Mouse (Mus musculus) C2C12 (cell line): Measurements from ENCODE around the gene Naa16. TPM values are rescaled to one million over a fixed set of nuclear protein-coding genes. Genes with fewer than 3 reads are reported as not detected.

ENCODE experiments used
- H3K27me3 ChIP-seq: one replicate; pipeline ENCODE4 v1.6.1; 2011; ENCODE audit not compliant: control insufficient read depth, insufficient read depth, insufficient read length
- H3K36me3 ChIP-seq: one replicate; pipeline ENCODE4 v1.6.1; 2011; ENCODE audit not compliant: control insufficient read depth, insufficient read depth
- H3K4me3 ChIP-seq: one replicate; pipeline ENCODE4 v1.5.1; 2011; ENCODE audit warnings: mild to moderate bottlenecking, control low read depth; ENCODE audit not compliant: poor library complexity, insufficient read depth, severe bottlenecking
- H3K79me2 ChIP-seq: one replicate; pipeline ENCODE4 v1.6.1; 2011; ENCODE audit not compliant: control insufficient read depth, insufficient read depth
- H3K79me3 ChIP-seq: one replicate; pipeline ENCODE4 v1.6.1; 2011; ENCODE audit warnings: low read depth, control low read depth
- H3ac ChIP-seq: one replicate; pipeline ENCODE3; 2011; ENCODE audit warnings: low read depth; ENCODE audit not compliant: control insufficient read depth, insufficient read length
- CEBPB ChIP-seq: IDR thresholded peaks from one replicate; pipeline ENCODE4 v1.6.1; 2011; ENCODE audit warnings: low read depth, mild to moderate bottlenecking, control low read depth, moderate library complexity
- CTCF ChIP-seq: IDR thresholded peaks from one replicate; pipeline ENCODE4 v1.5.1; 2011; ENCODE audit not compliant: control insufficient read depth, insufficient read depth, insufficient read length
- FOSL1 ChIP-seq: IDR thresholded peaks from one replicate; pipeline ENCODE4 v1.8.0; 2011; ENCODE audit warnings: mild to moderate bottlenecking, low read length; ENCODE audit not compliant: poor library complexity, insufficient read depth, severe bottlenecking
- MAX ChIP-seq: IDR thresholded peaks from one replicate; pipeline ENCODE4 v1.6.1; 2011; ENCODE audit warnings: mild to moderate bottlenecking, control low read depth
- MYOD1 ChIP-seq: IDR thresholded peaks from one replicate; pipeline ENCODE4 v1.6.1; 2011; ENCODE audit warnings: low read depth; ENCODE audit not compliant: control insufficient read depth, insufficient read length
- MYOG ChIP-seq: IDR thresholded peaks from one replicate; pipeline ENCODE4 v1.6.1; 2011; ENCODE audit not compliant: control insufficient read depth, insufficient read length; ENCODE audit errors: extremely low read depth
- USF1 ChIP-seq: IDR thresholded peaks from one replicate; pipeline ENCODE4 v1.6.1; 2011; ENCODE audit warnings: low read depth, mild to moderate bottlenecking, control low read depth, moderate library complexity
- polyA plus RNA-seq: library from polyadenylated mRNA; unstranded; fragments of >200 nt; fragmentation: generic; extraction: Trizol; gene quantifications from one replicate; pipeline ENCODE4 v1.2.1, GENCODE M21; 2012; ENCODE audit warnings: missing spikeins

Naa16 gene
- polyA plus RNA-seq, 1 experiment, result 8.6 TPM

DNA sequence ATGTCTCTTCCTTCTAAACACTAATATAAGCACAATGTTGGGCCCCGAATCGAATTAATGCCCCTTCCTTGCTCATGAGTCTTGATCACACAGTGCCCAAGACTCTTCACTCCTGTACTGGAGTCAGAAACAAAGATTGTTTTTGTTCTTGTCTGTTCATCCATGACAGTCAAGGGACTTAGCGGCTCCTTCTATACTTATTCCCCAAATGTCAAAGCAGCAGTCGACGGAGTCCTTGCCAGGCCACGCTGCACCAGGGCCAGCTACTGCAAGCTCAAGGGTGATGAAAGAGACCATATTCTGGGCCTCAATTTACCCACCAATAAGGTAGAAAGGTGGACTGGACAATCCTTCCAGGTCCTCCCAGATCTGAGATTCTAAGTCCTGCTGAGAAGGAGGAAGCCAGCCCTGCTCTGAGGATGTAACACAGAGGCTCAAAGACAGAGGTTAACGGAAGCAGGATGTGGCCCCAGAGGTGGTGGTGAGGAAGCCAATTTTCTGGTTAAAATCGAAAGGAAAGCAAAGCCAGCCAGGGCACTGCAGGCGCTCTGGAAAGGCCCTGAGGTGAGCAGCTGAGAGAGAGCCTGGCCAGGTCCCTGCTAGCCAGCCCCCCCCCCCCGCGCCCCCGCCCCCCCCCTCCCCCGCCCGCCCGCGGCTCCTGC lies 97.3 kb downstream of the Naa16 start:
- H3K36me3 ChIP-seq, result no peaks in the 10 kb centered on the region
- no peak overlapping the region for H3K4me3 ChIP-seq

GRCm38 (mm10) chr14:79291629-79292028 lies 98.9 kb downstream of the Naa16 start:
- Histone ChIP-seq H3K4me3 (no peak overlapping the region), H3K36me3 (no peaks in the 10 kb centered on the region), H3K79me3 (no peaks in the 10 kb centered on the region), H3K79me2 (no peaks in the 10 kb centered on the region), H3K27me3 (no peaks in the 10 kb centered on the region), H3ac (no peak overlapping the region)
- TF ChIP-seq FOSL1 (no peak), CTCF (no peak), USF1 (no peak)

More for the DNA sequence above, 97.3 kb downstream of the Naa16 start:
- no peaks in the 10 kb centered on the region for H3K79me3 ChIP-seq
- H3K79me2 ChIP-seq, result no peaks in the 10 kb centered on the region
- H3ac ChIP-seq, result no peak overlapping the region
- no peak for TF ChIP-seq USF1
- TF ChIP-seq MYOD1, result no peak
- TF ChIP-seq CEBPB, result no peak
- TF ChIP-seq CTCF, result no peak
- TF ChIP-seq FOSL1, result no peak
- no peak for TF ChIP-seq MAX
- no peak for TF ChIP-seq MYOG
- H3K27me3 ChIP-seq, result no peaks in the 10 kb centered on the region

DNA sequence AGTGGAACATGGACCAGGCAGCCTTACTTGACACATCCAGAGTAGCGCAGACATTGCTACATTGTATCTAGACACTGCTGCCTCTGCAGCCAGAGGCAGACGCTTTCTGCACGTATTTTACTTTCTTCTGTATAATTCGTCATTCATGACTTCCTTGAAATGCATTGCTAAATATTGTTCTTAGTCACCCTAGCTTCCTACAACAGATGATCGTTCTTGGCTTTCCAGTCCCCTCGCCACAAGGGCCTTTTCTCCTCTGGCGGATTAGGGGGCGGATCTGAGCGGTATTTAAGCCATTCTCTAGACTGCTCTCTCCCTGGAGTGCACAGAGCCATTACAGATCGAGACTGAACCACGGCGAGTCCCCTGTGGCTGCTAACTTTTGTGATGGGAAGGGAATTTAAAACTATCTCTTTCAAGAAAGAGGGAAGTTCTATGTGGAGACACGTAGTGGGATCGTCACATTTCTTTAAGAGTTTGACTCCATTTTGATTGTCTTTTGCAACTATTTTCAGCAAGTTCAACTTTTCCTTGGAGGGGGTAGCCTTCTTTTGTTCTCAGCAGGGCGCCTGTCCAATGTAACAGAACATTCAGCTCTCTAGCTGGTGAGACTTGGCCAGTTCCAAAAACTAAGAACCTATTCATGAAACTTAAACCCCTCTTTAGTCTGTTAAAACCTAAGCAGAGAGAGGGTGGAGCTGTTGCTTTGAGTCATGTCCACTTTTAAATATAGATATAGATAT lies 99.7 kb downstream of the Naa16 start:
- Histone ChIP-seq H3K4me3 (no peak overlapping the region), H3K27me3 (no peaks in the 10 kb centered on the region), H3K79me2 (no peaks in the 10 kb centered on the region), H3K79me3 (no peaks in the 10 kb centered on the region), H3K36me3 (no peaks in the 10 kb centered on the region), H3ac (no peak overlapping the region)
- TF ChIP-seq CTCF (no peak), MAX (no peak), FOSL1 (no peak), MYOD1 (no peak)

DNA sequence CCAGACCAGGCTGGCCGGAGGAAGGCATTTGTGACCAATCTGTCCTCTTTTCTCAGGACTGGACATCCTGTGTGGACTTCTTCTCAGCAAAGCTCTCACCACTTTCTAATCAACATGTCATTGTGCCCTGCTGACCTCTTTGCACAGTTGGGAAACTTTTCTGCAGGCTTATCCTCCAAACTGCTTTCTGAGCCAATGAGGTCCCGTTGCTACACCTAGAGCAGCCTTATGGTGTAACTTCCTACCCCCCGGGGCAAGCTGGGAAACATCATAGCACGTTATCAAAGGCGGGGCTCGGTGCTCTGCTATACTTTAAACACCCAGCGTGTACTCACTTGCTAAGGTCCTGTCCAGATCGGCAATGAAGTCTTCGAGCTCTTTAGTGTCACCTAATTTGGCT lies 100.7 kb downstream of the Naa16 start:
- H3K36me3 ChIP-seq, result no peaks in the 10 kb centered on the region
- H3K79me3 ChIP-seq, result no peaks in the 10 kb centered on the region
- TF ChIP-seq CEBPB (no peak), MYOD1 (no peak), MAX (no peak), MYOG (no peak), FOSL1 (no peak), USF1 (no peak), CTCF (no peak)
- H3K79me2 ChIP-seq, result no peaks in the 10 kb centered on the region
- H3ac ChIP-seq, result no peak overlapping the region
- no peak overlapping the region for H3K4me3 ChIP-seq
- no peaks in the 10 kb centered on the region for H3K27me3 ChIP-seq

GRCm38 (mm10) chr14:79288280-79288679 lies 102.3 kb downstream of the Naa16 start:
- H3K36me3 ChIP-seq, result no peaks in the 10 kb centered on the region
- no peaks in the 10 kb centered on the region for H3K79me3 ChIP-seq
- no peak overlapping the region for H3ac ChIP-seq
- no peak overlapping the region for H3K4me3 ChIP-seq
- no peaks in the 10 kb centered on the region for H3K79me2 ChIP-seq
- no peaks in the 10 kb centered on the region for H3K27me3 ChIP-seq
- TF ChIP-seq MAX (no peak), MYOG (no peak), FOSL1 (no peak), CTCF (no peak), CEBPB (no peak), MYOD1 (no peak), USF1 (no peak)
